Mouse (Mus musculus) myocyte (in vitro differentiated cells): ENCODE measurements around the gene Hist1h1d. TPM values are rescaled to one million over a fixed set of nuclear protein-coding genes. Genes with fewer than 3 reads are reported as not detected.
A peak's percentile ranks its signal among the peaks of the same experiment; 100 is the strongest.

ENCODE experiments used
- H3K27me3 ChIP-seq: one replicate; pipeline ENCODE4 v1.6.1; 2011; ENCODE audit not compliant: control insufficient read depth, insufficient read depth, insufficient read length
- H3K36me3 ChIP-seq: one replicate; pipeline ENCODE4 v1.6.1; 2011; ENCODE audit not compliant: control insufficient read depth, insufficient read depth
- H3K4me2 ChIP-seq: one replicate; pipeline ENCODE4 v1.6.1; 2011; ENCODE audit warnings: low read depth, control low read depth
- H3K4me3 ChIP-seq: one replicate; pipeline ENCODE4 v1.5.1; 2011; ENCODE audit warnings: mild to moderate bottlenecking, control low read depth, moderate library complexity
- H3K79me2 ChIP-seq: one replicate; pipeline ENCODE4 v1.6.1; 2011; ENCODE audit not compliant: control insufficient read depth, insufficient read depth
- H3ac ChIP-seq: one replicate; pipeline ENCODE4 v1.6.1; 2011; ENCODE audit not compliant: control insufficient read depth, insufficient read length
- CEBPB ChIP-seq: IDR thresholded peaks from 2 replicates; pipeline ENCODE4 v1.6.1; 2011; ENCODE audit warnings: mild to moderate bottlenecking, moderate library complexity; ENCODE audit not compliant: poor library complexity, insufficient read depth, severe bottlenecking
- E2F4 ChIP-seq: IDR thresholded peaks from one replicate; pipeline ENCODE4 v1.6.1; 2011; ENCODE audit warnings: mild to moderate bottlenecking, control low read depth, moderate library complexity; ENCODE audit not compliant: insufficient read depth
- MAX ChIP-seq: IDR thresholded peaks from one replicate; pipeline ENCODE4 v1.6.1; 2011; ENCODE audit warnings: low read depth, mild to moderate bottlenecking, control low read depth
- MYOD1 ChIP-seq, 3 experiments: IDR thresholded peaks; one replicate each; pipeline ENCODE4 v1.6.1; 2011; ENCODE audit warnings: control low read depth in 2 of 3, low read depth in 2 of 3, mild to moderate bottlenecking in 2 of 3, moderate library complexity in 1 of 3; ENCODE audit not compliant: insufficient read length in 2 of 3, control insufficient read depth in 1 of 3
- MYOG ChIP-seq, 3 experiments: IDR thresholded peaks; one replicate each; pipeline ENCODE4 v1.6.1; 2011; ENCODE audit warnings: control low read depth in 2 of 3, low read depth in 2 of 3, mild to moderate bottlenecking in 2 of 3; ENCODE audit not compliant: insufficient read length in 2 of 3, control insufficient read depth in 1 of 3, insufficient read depth in 1 of 3
- POLR2A ChIP-seq: IDR thresholded peaks from one replicate; pipeline ENCODE4 v1.6.1; 2011; ENCODE audit warnings: low read depth, mild to moderate bottlenecking, control low read depth, moderate library complexity; ENCODE audit not compliant: insufficient read length
- POLR2AphosphoS2 ChIP-seq: IDR thresholded peaks from one replicate; pipeline ENCODE4 v1.6.1; 2011; ENCODE audit warnings: low read depth, control low read depth; ENCODE audit not compliant: insufficient read length
- REST ChIP-seq: IDR thresholded peaks from one replicate; pipeline ENCODE4 v1.6.1; 2011; ENCODE audit warnings: mild to moderate bottlenecking, control low read depth, moderate library complexity; ENCODE audit not compliant: insufficient read depth, insufficient read length
- SRF ChIP-seq: IDR thresholded peaks from one replicate; pipeline ENCODE4 v1.6.1; 2011; ENCODE audit warnings: low read depth; ENCODE audit not compliant: control insufficient read depth, insufficient read length
- TCF12 ChIP-seq: IDR thresholded peaks from one replicate; pipeline ENCODE4 v1.6.1; 2011; ENCODE audit warnings: mild to moderate bottlenecking, control low read depth; ENCODE audit not compliant: poor library complexity, insufficient read depth, severe bottlenecking
- TCF3 ChIP-seq: IDR thresholded peaks from one replicate; pipeline ENCODE4 v1.6.1; 2011; ENCODE audit warnings: low read depth, control low read depth; ENCODE audit not compliant: insufficient read length
- USF1 ChIP-seq: IDR thresholded peaks from one replicate; pipeline ENCODE4 v1.6.1; 2011; ENCODE audit warnings: low read depth, mild to moderate bottlenecking, control low read depth, moderate library complexity
- polyA plus RNA-seq: library from polyadenylated mRNA; unstranded; fragments of >200 nt; fragmentation: generic; extraction: Trizol; gene quantifications from one replicate; pipeline ENCODE4 v1.2.1, GENCODE M21; 2012; ENCODE audit warnings: missing spikeins

Hist1h1d gene
- polyA plus RNA-seq, 1 experiment, result 0.65 TPM

- TF ChIP-seq POLR2A (no peak), E2F4 (no peak), CEBPB (no peak), TCF12 (no peak), POLR2AphosphoS2 (no peak), MAX (no peak), SRF (no peak), USF1 (no peak), REST (no peak), MYOD1 (IDR thresholded peaks at IDR 0.05; ENCODE audit: control insufficient read depth in 1 of 3, insufficient read length in 2 of 3, low read depth in 2 of 3) (no peak), MYOG (IDR thresholded peaks at IDR 0.05; ENCODE audit: control insufficient read depth in 1 of 3, insufficient read depth in 1 of 3, insufficient read length in 2 of 3, low read depth in 2 of 3) (no peak), TCF3 (no peak)
- no peak overlapping the region for H3ac ChIP-seq
- no peaks in the 10 kb centered on the region for H3K36me3 ChIP-seq
- H3K27me3 ChIP-seq, result no peaks in the 10 kb centered on the region
- H3K4me2 ChIP-seq, result peak overlapping the region; percentile 79
- H3K4me3 ChIP-seq, result peak overlapping the region; percentile 41
- no peaks in the 10 kb centered on the region for H3K79me2 ChIP-seq
These were observed 23.4 kb upstream of the Hist1h1d start for GRCm38 (mm10) chr13:23529480-23530165.

- no peaks in the 10 kb centered on the region for H3K79me2 ChIP-seq
- no peaks in the 10 kb centered on the region for H3K36me3 ChIP-seq
- peak overlapping the region; percentile 79 for H3K4me2 ChIP-seq
- TF ChIP-seq REST (no peak), TCF12 (no peak), POLR2A (no peak), E2F4 (peak; percentile 23)
- peak overlapping the region; percentile 41 for H3K4me3 ChIP-seq
- H3K27me3 ChIP-seq, result no peaks in the 10 kb centered on the region
- no peak overlapping the region for H3ac ChIP-seq
These were observed 22.7 kb upstream of the Hist1h1d start for GRCm38 (mm10) chr13:23530181-23530900.

GRCm38 (mm10) chr13:23530901-23531875 lies 21.9 kb upstream of the Hist1h1d start, which contains the start of gene Hist1h4h:
Gene Hist1h4h, plus strand, starts transcription at chr13:23531050.
- Histone ChIP-seq H3K36me3 (no peaks in the 10 kb centered on the region), H3ac (no peak within 1 kb of the TSS), H3K79me2 (no peaks in the 10 kb centered on the region), H3K4me2 (peak within 1 kb of the TSS; percentile 79), H3K27me3 (no peaks in the 10 kb centered on the region), H3K4me3 (peak within 1 kb of the TSS; percentile 41)
- TF ChIP-seq POLR2AphosphoS2, result peak; percentile 100
- peak; percentile 98 for TF ChIP-seq POLR2A
- peak; percentile 35 for TF ChIP-seq SRF
- TF ChIP-seq CEBPB, result peak; percentile 70
- peak; percentile 3 for TF ChIP-seq E2F4
- no peak for TF ChIP-seq MAX

GRCm38 (mm10) chr13:23532262-23533075 lies 20.6 kb upstream of the Hist1h1d start:
- H3K79me2 ChIP-seq, result no peaks in the 10 kb centered on the region
- TF ChIP-seq USF1 (no peak), MYOG (IDR thresholded peaks at IDR 0.05; ENCODE audit: control insufficient read depth in 1 of 3, insufficient read depth in 1 of 3, insufficient read length in 2 of 3, low read depth in 2 of 3) (no peak), E2F4 (no peak), TCF3 (no peak), MYOD1 (IDR thresholded peaks at IDR 0.05; ENCODE audit: control insufficient read depth in 1 of 3, insufficient read length in 2 of 3, low read depth in 2 of 3) (no peak), CEBPB (no peak), TCF12 (no peak), POLR2A (no peak), REST (no peak), SRF (no peak), MAX (no peak), POLR2AphosphoS2 (no peak)
- H3K4me2 ChIP-seq, result peak overlapping the region; percentile 79
- H3K36me3 ChIP-seq, result no peaks in the 10 kb centered on the region
- no peaks in the 10 kb centered on the region for H3K27me3 ChIP-seq
- peak overlapping the region; percentile 41 for H3K4me3 ChIP-seq
- H3ac ChIP-seq, result no peak overlapping the region
